Mouse (Mus musculus): ENCODE results near the gene Ssbp4. TPM values are rescaled to one million over a fixed set of nuclear protein-coding genes. Genes with fewer than 3 reads are reported as not detected.

Ssbp4 gene
- polyA plus RNA-seq (2021; fragmentation: Nextera tagmentation), result 88.8 and 293 TPM in 2 replicates
- long read RNA-seq, experiment 1, transcript Ssbp4-201 (17 exons, 1,475 nt), result major isoform, 89 of 363 reads
- long read RNA-seq, experiment 1, partial matches to known transcripts, result 4 of 363 reads
- long read RNA-seq, experiment 1, other reads (novel, unspliced or antisense), result 270 of 363 reads
- long read RNA-seq, experiment 2, transcript Ssbp4-201 (17 exons, 1,475 nt), result major isoform, 62 of 97 reads
- long read RNA-seq, experiment 2, partial matches to known transcripts, result 14 of 97 reads
- long read RNA-seq, experiment 2, other reads (novel, unspliced or antisense), result 21 of 97 reads

DNA sequence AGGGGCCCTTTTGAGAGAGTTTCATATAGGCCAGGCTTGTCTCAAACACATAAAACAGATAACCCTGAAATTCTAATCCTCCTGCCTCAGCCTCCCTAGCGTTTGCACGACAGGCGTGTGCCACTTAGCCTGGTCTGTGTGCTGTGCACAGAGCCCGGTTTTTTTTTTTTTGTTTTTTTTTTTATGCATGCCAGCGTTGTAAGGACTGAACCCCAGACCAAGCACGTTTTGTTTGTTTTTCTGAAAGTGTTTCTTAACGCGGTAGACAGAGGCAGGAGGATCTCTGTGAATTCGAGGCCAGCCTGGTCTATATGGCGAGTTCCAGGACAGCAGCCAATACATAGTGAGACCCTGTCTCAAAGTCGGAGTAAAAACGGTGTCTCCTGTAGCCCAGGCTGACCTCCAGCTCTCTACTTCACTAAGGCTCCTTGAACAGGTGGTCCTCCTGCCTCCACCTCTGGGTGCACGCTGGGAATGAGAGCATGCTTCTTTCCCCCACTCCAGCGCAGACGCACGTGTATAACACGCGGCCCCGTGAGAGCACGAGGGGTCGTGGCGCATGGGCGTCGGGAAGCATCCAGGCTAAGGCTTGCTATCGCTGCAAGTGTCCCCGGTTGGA, at the start of gene Ssbp4:
Gene Ssbp4 (minus strand): TSS at position 124 of the 619 bp plus-strand sequence.

DNA sequence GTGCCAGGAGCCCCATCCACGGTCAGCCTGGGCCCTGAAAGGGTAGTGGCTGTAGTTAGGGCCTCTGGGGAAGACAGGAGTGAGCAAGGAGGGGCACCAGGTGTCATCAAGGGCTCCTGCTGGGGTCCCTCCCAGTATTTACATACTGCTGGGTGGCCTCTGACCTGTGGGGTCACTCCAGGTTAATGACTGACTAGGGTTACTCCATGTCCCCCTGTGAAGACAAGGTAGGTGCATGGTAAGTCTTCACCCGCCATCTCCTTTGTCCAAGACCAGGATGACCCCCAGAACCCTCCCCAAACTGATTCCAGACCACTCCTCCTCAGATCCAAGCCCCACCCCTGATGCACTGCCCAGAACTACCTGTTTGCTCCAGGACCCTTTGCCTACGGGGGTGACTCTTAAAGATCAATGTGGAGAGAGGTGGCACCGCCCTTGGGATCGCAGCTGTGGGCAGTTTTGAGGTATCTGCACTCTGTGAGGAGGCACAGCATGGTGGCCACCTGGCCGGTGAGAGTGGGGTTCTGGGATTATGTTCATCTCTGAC, 23.7 kb upstream of the Ssbp4 start, which contains the start of gene Gdf15:
Gene Gdf15 (minus strand): TSS at position 111 of the 547 bp plus-strand sequence.

DNA sequence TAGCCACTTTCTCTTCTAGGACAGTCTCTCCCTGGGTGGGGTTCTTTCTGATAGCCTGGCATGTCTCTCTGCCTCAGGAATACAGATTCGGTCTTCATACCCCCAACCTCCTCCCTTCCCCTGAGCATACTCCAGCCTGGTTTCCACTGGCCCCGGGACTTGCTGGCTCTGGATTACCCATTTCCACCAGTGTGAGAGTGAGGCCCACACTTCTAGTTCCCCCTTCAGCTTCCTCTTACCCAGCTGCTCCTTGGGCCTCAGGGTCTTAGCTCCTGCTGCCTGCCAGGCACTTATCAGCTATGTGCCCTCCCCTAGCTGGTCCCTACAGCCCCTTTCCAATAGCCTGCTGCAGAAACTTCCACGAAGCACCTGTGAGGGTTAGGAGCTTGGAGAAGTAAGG, 7.2 kb upstream of the Ssbp4 start, which contains the start of gene Lrrc25:
Gene Lrrc25 (plus strand): TSS at position 262 of the 400 bp plus-strand sequence.

GRCm38 (mm10) chr8:70593961-70594609, 14.6 kb downstream of the Ssbp4 start, which contains the start of gene Isyna1:
Gene Isyna1, plus strand, starts transcription at chr8:70594373.

Other genes with a start within 250 kb of the Ssbp4 start
- 0.23 and 0.41 TPM in 2 replicates for gene Comp, start 235.3 kb downstream of the Ssbp4 start, polyA plus RNA-seq (2021; fragmentation: Nextera tagmentation)
- 53.2 and 75.6 TPM in 2 replicates for gene Crtc1, start 169.3 kb downstream of the Ssbp4 start, polyA plus RNA-seq (2021; fragmentation: Nextera tagmentation)
- gene Klhl26, start 131.9 kb downstream of the Ssbp4 start, polyA plus RNA-seq (2021; fragmentation: Nextera tagmentation), result 30.8 and 37.7 TPM in 2 replicates
- 550 and 567 TPM in 2 replicates for gene Tmem59l, start 121.5 kb downstream of the Ssbp4 start, polyA plus RNA-seq (2021; fragmentation: Nextera tagmentation)
- 0.81 and 2.0 TPM in 2 replicates for gene Crlf1, start 115.7 kb downstream of the Ssbp4 start, polyA plus RNA-seq (2021; fragmentation: Nextera tagmentation)
- gene Rex1bd, start 102.1 kb downstream of the Ssbp4 start, polyA plus RNA-seq (2021; fragmentation: Nextera tagmentation), result 347 and 396 TPM in 2 replicates
- gene Uba52, start 98.1 kb downstream of the Ssbp4 start, polyA plus RNA-seq (2021; fragmentation: Nextera tagmentation), result 3,921 and 4,944 TPM in 2 replicates
- gene Fkbp8, start 81.1 kb downstream of the Ssbp4 start, polyA plus RNA-seq (2021; fragmentation: Nextera tagmentation), result 287 and 603 TPM in 2 replicates
- 73.8 and 77.6 TPM in 2 replicates for gene Kxd1, start 80.9 kb downstream of the Ssbp4 start, polyA plus RNA-seq (2021; fragmentation: Nextera tagmentation)
- 3.9 and 9.1 TPM in 2 replicates for gene Ell, start 69.4 kb downstream of the Ssbp4 start, polyA plus RNA-seq (2021; fragmentation: Nextera tagmentation)
- 36.5 and 38.4 TPM in 2 replicates for gene Isyna1, start 14.5 kb downstream of the Ssbp4 start, polyA plus RNA-seq (2021; fragmentation: Nextera tagmentation)
- 0.72 and 1.7 TPM in 2 replicates for gene Lrrc25, start 7.3 kb upstream of the Ssbp4 start, polyA plus RNA-seq (2021; fragmentation: Nextera tagmentation)
- gene Gdf15, start 23.6 kb upstream of the Ssbp4 start, polyA plus RNA-seq (2021; fragmentation: Nextera tagmentation), result 0.23 TPM in 1 of 2 replicates, not detected in the other
- 11.0 and 11.5 TPM in 2 replicates for gene Pgpep1, start 51.5 kb upstream of the Ssbp4 start, polyA plus RNA-seq (2021; fragmentation: Nextera tagmentation)
- gene Lsm4, start 64.4 kb upstream of the Ssbp4 start, polyA plus RNA-seq (2021; fragmentation: Nextera tagmentation), result 222 and 248 TPM in 2 replicates
- 5.3 and 148 TPM in 2 replicates for gene Jund, start 90.1 kb upstream of the Ssbp4 start, polyA plus RNA-seq (2021; fragmentation: Nextera tagmentation)
- gene Iqcn, start 94.6 kb upstream of the Ssbp4 start, polyA plus RNA-seq (2021; fragmentation: Nextera tagmentation), result 0.03 TPM in 1 of 2 replicates, not detected in the other
- 0.19 and 0.25 TPM in 2 replicates for gene Gm3336, start 109.7 kb upstream of the Ssbp4 start, polyA plus RNA-seq (2021; fragmentation: Nextera tagmentation)
- 0.18 and 0.60 TPM in 2 replicates for gene Pde4c, start 114.8 kb upstream of the Ssbp4 start, polyA plus RNA-seq (2021; fragmentation: Nextera tagmentation)
- 895 and 1,300 TPM in 2 replicates for gene Rab3a, start 145.8 kb upstream of the Ssbp4 start, polyA plus RNA-seq (2021; fragmentation: Nextera tagmentation)
- gene Mpv17l2, start 152.1 kb upstream of the Ssbp4 start, polyA plus RNA-seq (2021; fragmentation: Nextera tagmentation), result 100 and 108 TPM in 2 replicates
- gene Pik3r2, start 167.8 kb upstream of the Ssbp4 start, polyA plus RNA-seq (2021; fragmentation: Nextera tagmentation), result 82.0 and 99.2 TPM in 2 replicates
- gene Mast3, start 196.2 kb upstream of the Ssbp4 start, polyA plus RNA-seq (2021; fragmentation: Nextera tagmentation), result 66.9 and 129 TPM in 2 replicates
- 0.14 and 0.27 TPM in 2 replicates for gene Il12rb1, start 199.6 kb upstream of the Ssbp4 start, polyA plus RNA-seq (2021; fragmentation: Nextera tagmentation)
- 9.4 and 9.7 TPM in 2 replicates for gene Arrdc2, start 230.8 kb upstream of the Ssbp4 start, polyA plus RNA-seq (2021; fragmentation: Nextera tagmentation)

All from left cerebral cortex, adult 6 months (tissue).